Mouse (Mus musculus): ENCODE measurements around the gene Clrn1. TPM values are rescaled to one million over a fixed set of nuclear protein-coding genes. Genes with fewer than 3 reads are reported as not detected.

The Clrn1 gene
- polyA plus RNA-seq, 1 experiment, result 0.08 TPM

- DNase-seq (ENCODE audit: low read depth), result no peak
These were observed 53.6 kb downstream of the Clrn1 start for GRCm38 (mm10) chr3:58831586-58831985.

GRCm38 (mm10) chr3:58829926-58830325, 55.2 kb downstream of the Clrn1 start:
- no peak for DNase-seq (ENCODE audit: low read depth)

DNA sequence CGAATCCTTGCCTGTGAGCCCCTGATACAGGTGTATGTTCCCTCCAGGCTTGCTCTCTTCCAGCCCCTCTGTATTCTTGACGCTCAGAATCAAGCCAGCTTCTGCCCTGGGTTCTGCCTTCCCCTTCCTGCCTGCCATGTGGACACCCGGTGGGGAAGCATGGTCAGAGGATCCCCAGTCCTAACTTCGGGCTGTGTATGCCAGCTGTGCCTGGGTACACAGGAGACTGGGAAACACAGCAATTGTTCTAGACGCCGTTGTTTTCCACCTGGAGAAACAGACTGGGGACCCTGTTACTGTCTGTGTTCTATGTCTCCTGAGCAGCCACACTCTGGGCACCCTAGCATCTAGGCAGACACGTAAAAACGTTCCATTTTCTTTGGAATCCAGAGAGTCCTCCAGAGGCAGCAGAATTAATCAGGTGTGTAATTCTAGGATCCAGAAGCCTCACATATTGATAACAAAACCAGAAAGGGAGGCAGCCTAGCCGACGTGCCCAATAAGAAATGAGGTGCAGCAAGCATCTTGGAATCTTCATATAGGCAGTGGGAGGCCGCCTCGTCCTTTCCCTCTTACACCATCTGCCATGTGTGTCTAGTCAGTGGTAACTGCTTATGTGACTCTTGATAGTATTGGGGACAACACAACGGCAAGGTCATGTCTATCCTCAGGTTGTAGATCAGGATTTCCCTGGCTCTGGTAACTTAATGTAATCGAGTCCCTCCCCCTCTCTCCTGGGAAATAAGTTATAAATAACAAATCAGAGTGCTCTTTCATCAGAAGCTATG, 56.6 kb downstream of the Clrn1 start:
- no peak for DNase-seq (ENCODE audit: low read depth)

- DNase-seq (ENCODE audit: low read depth), result no peak
These were observed 58.9 kb downstream of the Clrn1 start for GRCm38 (mm10) chr3:58826266-58826665.

- no peak for DNase-seq (ENCODE audit: low read depth)
These were observed 62.9 kb downstream of the Clrn1 start, which contains the start of gene Mindy4b-ps for GRCm38 (mm10) chr3:58822211-58822610. Gene Mindy4b-ps (minus strand): TSS chr3:58822311.

DNA sequence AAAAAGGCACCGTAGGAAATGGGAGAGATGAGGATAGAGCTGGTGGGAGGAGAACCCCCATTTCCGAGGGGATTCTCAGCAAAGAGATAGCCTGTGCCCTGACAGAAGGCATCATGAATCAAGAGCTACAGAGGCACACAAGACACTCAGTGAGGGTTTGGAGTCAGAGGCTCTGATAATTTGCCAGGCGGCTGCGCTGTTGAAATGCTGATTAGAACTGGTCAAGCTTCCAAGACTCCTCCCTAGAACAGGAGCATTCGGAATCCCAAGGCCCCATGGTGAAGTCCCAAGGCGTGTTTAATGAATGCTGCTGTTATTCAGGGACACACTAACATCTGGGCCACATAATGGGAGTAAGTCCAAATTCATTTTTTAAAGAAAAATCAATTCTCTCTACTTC, 67.8 kb downstream of the Clrn1 start:
- DNase-seq (ENCODE audit: low read depth), result no peak

GRCm38 (mm10) chr3:58814191-58814590, 70.9 kb downstream of the Clrn1 start:
- DNase-seq (ENCODE audit: low read depth), result no peak

DNA sequence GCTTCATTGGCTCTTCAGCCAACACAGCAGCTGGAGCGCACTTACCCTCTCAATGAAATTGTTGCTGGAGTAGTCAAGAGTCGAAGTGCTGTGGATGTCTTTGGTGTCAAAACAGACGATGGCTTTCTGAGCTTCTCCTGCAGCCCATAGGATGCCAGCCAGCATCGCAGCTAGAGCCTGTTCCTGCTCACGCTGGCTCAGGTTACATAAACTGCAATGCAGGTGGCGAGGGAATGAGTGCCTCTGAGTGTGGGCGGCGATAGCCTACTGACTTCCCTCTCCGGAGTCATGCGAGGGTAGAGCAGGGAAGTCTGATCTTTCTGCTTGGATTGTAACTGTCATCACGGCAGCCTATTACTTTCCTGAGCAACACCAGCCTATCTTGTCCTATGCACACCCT, 74.8 kb downstream of the Clrn1 start:
- no peak for DNase-seq (ENCODE audit: low read depth)

- DNase-seq (ENCODE audit: low read depth), result no peak
These were observed 75.8 kb downstream of the Clrn1 start for GRCm38 (mm10) chr3:58809111-58809915.

DNA sequence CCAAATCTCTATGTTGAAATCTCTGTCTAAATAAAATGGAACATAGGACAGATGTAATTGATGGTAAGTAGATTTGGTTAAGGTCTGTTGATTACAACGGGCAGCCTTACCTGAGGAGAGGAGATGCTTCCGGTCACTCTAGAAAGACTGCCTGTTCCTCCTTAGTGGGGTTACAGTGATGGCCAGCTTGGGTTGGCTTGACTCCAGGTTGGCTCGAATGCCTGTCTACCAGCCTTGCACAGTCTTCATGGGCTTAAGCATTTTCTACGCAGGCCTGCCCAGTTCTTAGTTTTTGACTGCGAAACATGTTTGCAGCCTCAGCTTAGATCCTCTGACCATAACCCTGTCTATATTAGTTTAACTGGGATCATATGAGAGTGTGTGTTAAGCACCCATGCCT, 76.5 kb downstream of the Clrn1 start:
- no peak for DNase-seq (ENCODE audit: low read depth)

DNA sequence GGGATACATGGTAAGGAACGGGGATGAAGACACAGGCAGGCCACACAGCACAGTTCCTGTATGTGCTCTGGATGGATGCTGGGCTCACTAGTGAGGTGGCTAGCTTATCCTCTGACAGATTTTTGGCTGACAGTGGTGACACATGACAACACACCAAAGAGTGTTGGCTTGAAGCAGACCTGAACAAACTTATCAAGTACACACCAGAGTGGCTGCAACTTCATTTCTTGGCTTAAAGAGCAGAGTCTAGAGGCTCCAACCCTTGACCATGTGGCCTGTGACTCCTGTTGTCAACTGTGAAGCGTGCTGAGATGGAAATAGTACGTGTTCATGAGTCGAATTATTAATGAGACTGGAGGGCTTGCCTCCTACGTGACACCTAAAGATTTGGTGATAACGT, 80.4 kb downstream of the Clrn1 start:
- DNase-seq (ENCODE audit: low read depth), result no peak

- DNase-seq (ENCODE audit: low read depth), result no peak
These were observed 86.5 kb downstream of the Clrn1 start for GRCm38 (mm10) chr3:58798676-58799075.

DNA sequence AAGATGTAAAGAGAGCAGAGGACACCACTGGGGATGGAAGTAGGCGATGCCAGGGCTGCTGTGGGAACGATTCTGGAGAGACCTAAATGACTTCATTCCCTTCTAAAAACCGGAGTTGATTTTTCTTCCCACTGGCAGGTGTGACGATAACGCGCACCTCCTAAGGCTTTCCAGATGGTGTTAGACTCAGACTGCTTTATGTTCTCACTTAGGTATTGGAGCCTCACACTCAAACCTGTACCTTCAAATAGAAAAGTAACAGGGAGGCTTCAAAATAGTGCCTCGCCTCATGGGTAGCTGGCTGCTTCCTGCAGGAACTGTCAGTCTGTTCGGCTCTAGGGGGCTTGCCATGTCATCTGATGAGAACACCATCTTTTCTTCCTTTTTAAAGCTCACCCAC, 86.9 kb downstream of the Clrn1 start:
- no peak for DNase-seq (ENCODE audit: low read depth)

Other genes with a start within 250 kb of the Clrn1 start
- gene Erich6, start 248.1 kb downstream of the Clrn1 start, polyA plus RNA-seq (2012; rRNA removed), result 0.92 and 0.93 TPM in 2 replicates
- 11.3 and 14.0 TPM in 2 replicates for gene Siah2, start 192.9 kb downstream of the Clrn1 start, polyA plus RNA-seq (2012; rRNA removed)
- not detected in 2 replicates for gene Mindy4b-ps, start 63.0 kb downstream of the Clrn1 start, polyA plus RNA-seq (2012; rRNA removed)
- gene Med12l, start 120.5 kb upstream of the Clrn1 start, polyA plus RNA-seq (2012; rRNA removed), result 2.8 and 3.9 TPM in 2 replicates
- 0.11 and 0.16 TPM in 2 replicates for gene Gpr171, start 216.5 kb upstream of the Clrn1 start, polyA plus RNA-seq (2012; rRNA removed)

Data from gonadal fat pad, adult 2 months (tissue).